Mouse (Mus musculus) lung, embryonic 15.5 days (tissue): Measurements from ENCODE around the gene Emilin2. TPM values are rescaled to one million over a fixed set of nuclear protein-coding genes. Genes with fewer than 3 reads are reported as not detected.
A peak's percentile ranks its signal among the peaks of the same experiment; 100 is the strongest.

ENCODE experiments used
- ATAC-seq: fragments of 200-750 bp; cut with Nextera tagmentation; 2 replicates; pipeline ENCODE4 v1.8.0; 2017; ENCODE audit warnings: moderate number of reproducible peaks, borderline replicate concordance; ENCODE audit not compliant: low FRiP score, low TSS enrichment; ENCODE audit errors: extremely low read depth
- H3K27ac ChIP-seq: fragments of 300-500 bp; sonication (generic); 2 replicates; pipeline ENCODE4 v1.5.1; 2015; ENCODE audit warnings: moderate library complexity, mild to moderate bottlenecking, inconsistent platforms
- H3K27me3 ChIP-seq: fragments of 300-500 bp; sonication (generic); 2 replicates; pipeline ENCODE4 v1.6.1; 2015; ENCODE audit warnings: inconsistent platforms
- H3K36me3 ChIP-seq: fragments of 300-500 bp; sonication (generic); 2 replicates; pipeline ENCODE4 v1.6.1; 2015; ENCODE audit warnings: inconsistent platforms
- H3K4me1 ChIP-seq: fragments of 300-500 bp; sonication (generic); 2 replicates; pipeline ENCODE4 v1.6.1; 2015; ENCODE audit warnings: inconsistent platforms
- H3K4me2 ChIP-seq: fragments of 300-500 bp; sonication (generic); 2 replicates; pipeline ENCODE4 v1.6.1; 2015; ENCODE audit warnings: inconsistent platforms, mild to moderate bottlenecking, moderate library complexity
- H3K4me3 ChIP-seq: fragments of 300-500 bp; sonication (generic); 2 replicates; pipeline ENCODE4 v1.5.1; 2015; ENCODE audit warnings: mild to moderate bottlenecking, inconsistent platforms
- H3K9ac ChIP-seq: fragments of 300-500 bp; sonication (generic); 2 replicates; pipeline ENCODE4 v1.6.1; 2015; ENCODE audit warnings: inconsistent platforms
- H3K9me3 ChIP-seq: fragments of 300-500 bp; sonication (generic); 2 replicates; pipeline ENCODE4 v1.6.1; 2016; ENCODE audit warnings: inconsistent platforms
- WGBS: fragments of 180-500 bp; shearing (Covaris S2); methylation state at CpG from one replicate; pipeline ENCODE4 v1.1.7; 2015; 5-methylcytosine and 5-hydroxymethylcytosine counted together
- polyA plus RNA-seq: library from polyadenylated mRNA; unstranded; fragments of >200 nt; fragmentation: Nextera tagmentation; extraction: Ambion mirVana; gene quantifications from 2 replicates; pipeline ENCODE4 v1.2.1, GENCODE M21; 2015

Gene Emilin2
- polyA plus RNA-seq, 1 experiment from 2014 or later: 6.9 TPM

GRCm38 (mm10) chr17:71314315-71314714 is 2.5 kb upstream of the Emilin2 start:
- Histone ChIP-seq H3K4me2 (no peak overlapping the region), H3K27me3 (peaks cover 35% of the 10 kb centered on the region), H3K9me3 (no peaks in the 10 kb centered on the region), H3K27ac (no peak overlapping the region), H3K4me1 (peaks cover 16% of the 10 kb centered on the region), H3K9ac (no peak overlapping the region), H3K4me3 (no peak overlapping the region), H3K36me3 (no peaks in the 10 kb centered on the region)
- ATAC-seq: no peak
- WGBS: 71% methylated on average over 4 of the region's 4 CpGs

GRCm38 (mm10) chr17:71310486-71311339 is 1.1 kb downstream of the Emilin2 start:
- under 1% methylated on average over 67 of the region's 67 CpGs for WGBS
- peaks cover 16% of the 10 kb centered on the region for H3K4me1 ChIP-seq
- peaks cover 42% of the 10 kb centered on the region for H3K27me3 ChIP-seq
- H3K4me3 ChIP-seq: peak overlapping the region; percentile 54
- no peaks in the 10 kb centered on the region for H3K9me3 ChIP-seq
- no peak overlapping the region for H3K27ac ChIP-seq
- H3K36me3 ChIP-seq: no peaks in the 10 kb centered on the region
- peak overlapping the region; percentile 99 for H3K4me2 ChIP-seq
- H3K9ac ChIP-seq: peak overlapping the region; percentile 39
- ATAC-seq: peak; percentile 66; the same call in 1 of the 2 replicates

GRCm38 (mm10) chr17:71309711-71310485 is 1.9 kb downstream of the Emilin2 start:
- Histone ChIP-seq H3K27me3 (peaks cover 42% of the 10 kb centered on the region), H3K4me1 (peaks cover 16% of the 10 kb centered on the region), H3K27ac (no peak overlapping the region), H3K9ac (peak overlapping the region; percentile 39), H3K4me3 (peak overlapping the region; percentile 54), H3K36me3 (no peaks in the 10 kb centered on the region), H3K4me2 (peak overlapping the region; percentile 99), H3K9me3 (no peaks in the 10 kb centered on the region)
- WGBS: 4% methylated on average over 23 of the region's 23 CpGs
- ATAC-seq: no peak

GRCm38 (mm10) chr17:71309141-71309540 is 2.6 kb downstream of the Emilin2 start:
- no peak overlapping the region for H3K4me2 ChIP-seq
- ATAC-seq: no peak
- H3K27ac ChIP-seq: no peak overlapping the region
- H3K27me3 ChIP-seq: peaks cover 42% of the 10 kb centered on the region
- peaks cover 16% of the 10 kb centered on the region for H3K4me1 ChIP-seq
- H3K9me3 ChIP-seq: no peaks in the 10 kb centered on the region
- H3K9ac ChIP-seq: no peak overlapping the region
- H3K36me3 ChIP-seq: no peaks in the 10 kb centered on the region
- 34% methylated on average over 14 of the region's 14 CpGs for WGBS
- no peak overlapping the region for H3K4me3 ChIP-seq

- Histone ChIP-seq H3K36me3 (no peaks in the 10 kb centered on the region), H3K9me3 (no peaks in the 10 kb centered on the region), H3K4me3 (no peak overlapping the region), H3K27me3 (peaks cover 42% of the 10 kb centered on the region), H3K9ac (no peak overlapping the region), H3K4me2 (no peak overlapping the region), H3K4me1 (peaks cover 16% of the 10 kb centered on the region), H3K27ac (no peak overlapping the region)
- no peak for ATAC-seq
- WGBS: 92% methylated on average over 5 of the region's 5 CpGs
Observed at GRCm38 (mm10) chr17:71308296-71308695, 3.5 kb downstream of the Emilin2 start.

- Histone ChIP-seq H3K4me1 (peaks cover 16% of the 10 kb centered on the region), H3K9me3 (no peaks in the 10 kb centered on the region), H3K36me3 (no peaks in the 10 kb centered on the region), H3K4me3 (no peak overlapping the region), H3K9ac (no peak overlapping the region), H3K27me3 (peaks cover 37% of the 10 kb centered on the region), H3K27ac (no peak overlapping the region), H3K4me2 (no peak overlapping the region)
- ATAC-seq: no peak
- WGBS: 84% methylated on average over 10 of the region's 10 CpGs
Observed at GRCm38 (mm10) chr17:71307251-71307790, 4.5 kb downstream of the Emilin2 start.

- Histone ChIP-seq H3K27me3 (peaks cover 31% of the 10 kb centered on the region), H3K27ac (no peak overlapping the region), H3K9me3 (no peaks in the 10 kb centered on the region), H3K9ac (no peak overlapping the region), H3K4me1 (peaks cover 16% of the 10 kb centered on the region), H3K4me3 (no peak overlapping the region), H3K36me3 (no peaks in the 10 kb centered on the region), H3K4me2 (no peak overlapping the region)
- no peak for ATAC-seq
- 81% methylated on average over 4 of the region's 4 CpGs for WGBS
Observed at GRCm38 (mm10) chr17:71306716-71307115, 5.1 kb downstream of the Emilin2 start.

- H3K9ac ChIP-seq: no peak overlapping the region
- H3K4me2 ChIP-seq: no peak overlapping the region
- peaks cover 25% of the 10 kb centered on the region for H3K27me3 ChIP-seq
- no peaks in the 10 kb centered on the region for H3K9me3 ChIP-seq
- 79% methylated on average over 6 of the region's 6 CpGs for WGBS
- no peak for ATAC-seq
- no peak overlapping the region for H3K4me3 ChIP-seq
- H3K4me1 ChIP-seq: peaks cover 10% of the 10 kb centered on the region
- H3K27ac ChIP-seq: no peak overlapping the region
- H3K36me3 ChIP-seq: no peaks in the 10 kb centered on the region
Observed at GRCm38 (mm10) chr17:71306091-71306490, 5.7 kb downstream of the Emilin2 start.

- H3K4me2 ChIP-seq: no peak overlapping the region
- no peak for ATAC-seq
- H3K4me1 ChIP-seq: no peaks in the 10 kb centered on the region
- no peak overlapping the region for H3K9ac ChIP-seq
- WGBS: 41% methylated on average over 6 of the region's 6 CpGs
- no peak overlapping the region for H3K27ac ChIP-seq
- H3K9me3 ChIP-seq: no peaks in the 10 kb centered on the region
- H3K27me3 ChIP-seq: peaks cover 2% of the 10 kb centered on the region; the same call in 1 of the 2 replicates
- no peaks in the 10 kb centered on the region for H3K36me3 ChIP-seq
- H3K4me3 ChIP-seq: no peak overlapping the region
Observed at GRCm38 (mm10) chr17:71303444-71303843, 8.3 kb downstream of the Emilin2 start.

- no peaks in the 10 kb centered on the region for H3K36me3 ChIP-seq
- no peaks in the 10 kb centered on the region for H3K9me3 ChIP-seq
- ATAC-seq: no peak
- H3K9ac ChIP-seq: no peak overlapping the region
- H3K27ac ChIP-seq: no peak overlapping the region
- no peak overlapping the region for H3K4me2 ChIP-seq
- H3K4me1 ChIP-seq: no peaks in the 10 kb centered on the region
- 70% methylated on average over 5 of the region's 5 CpGs for WGBS
- H3K27me3 ChIP-seq: no peaks in the 10 kb centered on the region
- H3K4me3 ChIP-seq: no peak overlapping the region
Observed at GRCm38 (mm10) chr17:71301413-71301812, 10.4 kb downstream of the Emilin2 start.

GRCm38 (mm10) chr17:71300338-71300737 is 11.4 kb downstream of the Emilin2 start:
- H3K4me3 ChIP-seq: no peak overlapping the region
- WGBS: 65% methylated on average over 2 of the region's 2 CpGs
- no peak overlapping the region for H3K9ac ChIP-seq
- no peak overlapping the region for H3K4me2 ChIP-seq
- no peaks in the 10 kb centered on the region for H3K36me3 ChIP-seq
- no peaks in the 10 kb centered on the region for H3K4me1 ChIP-seq
- peak; percentile 67; the same call in 1 of the 2 replicates for ATAC-seq
- H3K27me3 ChIP-seq: no peaks in the 10 kb centered on the region
- no peaks in the 10 kb centered on the region for H3K9me3 ChIP-seq
- no peak overlapping the region for H3K27ac ChIP-seq

- Histone ChIP-seq H3K4me1 (no peaks in the 10 kb centered on the region), H3K27me3 (no peaks in the 10 kb centered on the region), H3K9me3 (no peaks in the 10 kb centered on the region), H3K4me2 (no peak overlapping the region), H3K27ac (no peak overlapping the region), H3K36me3 (no peaks in the 10 kb centered on the region), H3K9ac (no peak overlapping the region), H3K4me3 (no peak overlapping the region)
- no peak for ATAC-seq
- 92% methylated on average over 4 of the region's 4 CpGs for WGBS
Observed at GRCm38 (mm10) chr17:71299879-71300278, 11.9 kb downstream of the Emilin2 start.
